Mouse (Mus musculus) hindbrain, embryonic 16.5 days (tissue): ENCODE results near the gene Sox13. TPM values are rescaled to one million over a fixed set of nuclear protein-coding genes. Genes with fewer than 3 reads are reported as not detected.

ENCODE experiments used
- ATAC-seq: fragments of 200-750 bp; cut with Nextera tagmentation; 2 replicates; pipeline ENCODE4 v1.8.0; 2017; ENCODE audit warnings: moderate TSS enrichment, moderate library complexity
- H3K27ac ChIP-seq: fragments of 300-500 bp; sonication (generic); 2 replicates; pipeline ENCODE4 v1.5.1; 2014; ENCODE audit warnings: low read depth, mild to moderate bottlenecking, control low read depth, low read length, moderate library complexity
- H3K27me3 ChIP-seq: fragments of 300-500 bp; sonication (generic); replicated peaks from 2 replicates; pipeline ENCODE4 v1.6.1; 2014; ENCODE audit warnings: low read length; ENCODE audit not compliant: control insufficient read depth, insufficient read depth
- H3K36me3 ChIP-seq: fragments of 300-500 bp; sonication (generic); 2 replicates; pipeline ENCODE4 v1.6.1; 2014; ENCODE audit warnings: mild to moderate bottlenecking, low read length, moderate library complexity, mixed read lengths; ENCODE audit not compliant: control insufficient read depth, insufficient read depth
- H3K4me1 ChIP-seq: fragments of 300-500 bp; sonication (generic); 2 replicates; pipeline ENCODE4 v1.6.1; 2014; ENCODE audit warnings: low read depth, low read length; ENCODE audit not compliant: control insufficient read depth, insufficient read depth
- H3K4me2 ChIP-seq: fragments of 300-500 bp; sonication (generic); 2 replicates; pipeline ENCODE4 v1.6.1; 2014; ENCODE audit warnings: mild to moderate bottlenecking, low read length, control low read depth, moderate library complexity
- H3K4me3 ChIP-seq: fragments of 300-500 bp; sonication (generic); 2 replicates; pipeline ENCODE4 v1.5.1; 2014; ENCODE audit warnings: mild to moderate bottlenecking, low read length, control low read depth, moderate library complexity
- H3K9ac ChIP-seq: fragments of 300-500 bp; sonication (generic); 2 replicates; pipeline ENCODE4 v1.6.1; 2014; ENCODE audit warnings: low read depth, mild to moderate bottlenecking, control low read depth, low read length, moderate library complexity
- H3K9me3 ChIP-seq: fragments of 300-500 bp; sonication (generic); 2 replicates; pipeline ENCODE4 v1.6.1; 2014; ENCODE audit warnings: mild to moderate bottlenecking, low read length, moderate library complexity; ENCODE audit not compliant: control insufficient read depth
- WGBS: fragments of 180-500 bp; shearing (Covaris S2); extraction: QIAGEN DNeasy Blood & Tissue Kit; methylation state at CpG from one replicate; pipeline ENCODE4 v1.1.7; 2014; 5-methylcytosine and 5-hydroxymethylcytosine counted together
- polyA plus RNA-seq: library from polyadenylated mRNA; unstranded; fragments of >200 nt; fragmentation: Nextera tagmentation; extraction: Ambion mirVana; gene quantifications from 2 replicates; pipeline ENCODE4 v1.2.1, GENCODE M21; 2015

Sox13 gene
- polyA plus RNA-seq, 1 experiment from 2014 or later, result 2.9 TPM

- ATAC-seq, result peak; percentile 43; the same call in 1 of the 2 replicates
- Histone ChIP-seq H3K9me3 (no peaks in the 10 kb centered on the region), H3K27me3 (no peaks in the 10 kb centered on the region), H3K4me3 (no peak overlapping the region), H3K36me3 (no peaks in the 10 kb centered on the region), H3K9ac (peak overlapping the region; percentile 35), H3K4me1 (peaks cover 11% of the 10 kb centered on the region), H3K4me2 (peak overlapping the region; percentile 37), H3K27ac (peak overlapping the region; percentile 78)
- 4% methylated on average over 17 of the region's 17 CpGs for WGBS
Observed at GRCm38 (mm10) chr1:133397483-133398237, 26.5 kb downstream of the Sox13 start.

GRCm38 (mm10) chr1:133397094-133397482 is 27.1 kb downstream of the Sox13 start:
- Histone ChIP-seq H3K36me3 (no peaks in the 10 kb centered on the region), H3K9ac (peak overlapping the region; percentile 35), H3K4me1 (peaks cover 11% of the 10 kb centered on the region), H3K27me3 (no peaks in the 10 kb centered on the region), H3K27ac (peak overlapping the region; percentile 78), H3K4me3 (no peak overlapping the region), H3K9me3 (no peaks in the 10 kb centered on the region), H3K4me2 (peak overlapping the region; percentile 37)
- no peak for ATAC-seq
- WGBS, result 47% methylated on average over 5 of the region's 5 CpGs

GRCm38 (mm10) chr1:133396693-133397092 is 27.5 kb downstream of the Sox13 start:
- H3K27me3 ChIP-seq, result no peaks in the 10 kb centered on the region
- peaks cover 2% of the 10 kb centered on the region; the same call in 1 of the 2 replicates for H3K36me3 ChIP-seq
- H3K4me2 ChIP-seq, result no peak overlapping the region
- 0 out of 2 replicates have a peak overlapping the region, but pooled peaks have one; percentile 78 for H3K27ac ChIP-seq
- 84% methylated on average over 5 of the region's 5 CpGs for WGBS
- peaks cover 11% of the 10 kb centered on the region for H3K4me1 ChIP-seq
- H3K9ac ChIP-seq, result no peak overlapping the region
- no peak overlapping the region for H3K4me3 ChIP-seq
- no peaks in the 10 kb centered on the region for H3K9me3 ChIP-seq
- ATAC-seq, result no peak

GRCm38 (mm10) chr1:133394702-133395101 is 29.5 kb downstream of the Sox13 start:
- no peak for ATAC-seq
- Histone ChIP-seq H3K9ac (no peak overlapping the region), H3K9me3 (no peaks in the 10 kb centered on the region), H3K4me2 (no peak overlapping the region), H3K27me3 (no peaks in the 10 kb centered on the region), H3K36me3 (peaks cover 7% of the 10 kb centered on the region), H3K4me3 (no peak overlapping the region), H3K27ac (no peak overlapping the region), H3K4me1 (peaks cover 11% of the 10 kb centered on the region)
- WGBS, result 66% methylated on average over 4 of the region's 4 CpGs

GRCm38 (mm10) chr1:133387539-133388268 is 36.5 kb downstream of the Sox13 start:
- WGBS, result 73% methylated on average over 18 of the region's 19 CpGs
- Histone ChIP-seq H3K9ac (no peak overlapping the region), H3K4me3 (no peak overlapping the region), H3K36me3 (peaks cover 9% of the 10 kb centered on the region), H3K9me3 (no peaks in the 10 kb centered on the region), H3K4me2 (no peak overlapping the region), H3K27ac (no peak overlapping the region), H3K4me1 (peaks cover 5% of the 10 kb centered on the region), H3K27me3 (no peaks in the 10 kb centered on the region)
- no peak for ATAC-seq

GRCm38 (mm10) chr1:133386209-133386608 is 38.0 kb downstream of the Sox13 start:
- Histone ChIP-seq H3K4me3 (no peak overlapping the region), H3K9ac (peak overlapping the region; percentile 45; the same call in 1 of the 2 replicates), H3K4me2 (no peak overlapping the region; the same call in 1 of the 2 replicates), H3K27me3 (no peaks in the 10 kb centered on the region), H3K4me1 (peaks cover 12% of the 10 kb centered on the region), H3K36me3 (peaks cover 6% of the 10 kb centered on the region; the same call in 1 of the 2 replicates), H3K27ac (no peak overlapping the region), H3K9me3 (no peaks in the 10 kb centered on the region)
- WGBS, result 33% methylated on average over 11 of the region's 11 CpGs
- ATAC-seq, result no peak

GRCm38 (mm10) chr1:133385506-133385905 is 38.7 kb downstream of the Sox13 start:
- 38% methylated on average over 9 of the region's 9 CpGs for WGBS
- H3K4me2 ChIP-seq, result peak overlapping the region; percentile 27
- H3K27ac ChIP-seq, result no peak overlapping the region
- H3K36me3 ChIP-seq, result peaks cover 6% of the 10 kb centered on the region; the same call in 1 of the 2 replicates
- H3K9me3 ChIP-seq, result no peaks in the 10 kb centered on the region
- H3K9ac ChIP-seq, result peak overlapping the region; percentile 45
- H3K27me3 ChIP-seq, result no peaks in the 10 kb centered on the region
- H3K4me3 ChIP-seq, result peak overlapping the region; percentile 6; the same call in 1 of the 2 replicates
- ATAC-seq, result peak; percentile 19; the same call in 1 of the 2 replicates
- peaks cover 12% of the 10 kb centered on the region for H3K4me1 ChIP-seq

- Histone ChIP-seq H3K9ac (no peak overlapping the region; the same call in 1 of the 2 replicates), H3K4me1 (peaks cover 12% of the 10 kb centered on the region), H3K4me2 (no peak overlapping the region), H3K36me3 (no peaks in the 10 kb centered on the region), H3K27ac (no peak overlapping the region), H3K4me3 (no peak overlapping the region), H3K27me3 (no peaks in the 10 kb centered on the region), H3K9me3 (no peaks in the 10 kb centered on the region)
- 89% methylated on average over 14 of the region's 14 CpGs for WGBS
- ATAC-seq, result no peak
Observed at GRCm38 (mm10) chr1:133383157-133383783, 40.9 kb downstream of the Sox13 start.
